Mouse (Mus musculus) erythroblast, adult 5-6 weeks (primary cell): Measurements from ENCODE around the gene Nell1. TPM values are rescaled to one million over a fixed set of nuclear protein-coding genes. Genes with fewer than 3 reads are reported as not detected.

Experiments
- ATAC-seq: replicated peaks from 2 replicates; pipeline ENCODE4 v1.8.0; 2016; ENCODE audit warnings: moderate number of reproducible peaks, mild to moderate bottlenecking, moderate TSS enrichment, inconsistent platforms; ENCODE audit not compliant: poor library complexity, low FRiP score, severe bottlenecking
- total RNA-seq, 2 experiments: library from RNA; stranded (forward) in 1 of 2; stranded (reverse) in 1 of 2; fragments of 150-400 nt in 1 of 2; fragments of 200-764, 138-1000 nt in 1 of 2; gene quantifications; 2 replicates each; pipeline versions ENCODE4 v1.2.3 to v1.2.4; 2015 to 2017; ENCODE audit warnings: low replicate concordance in 2 of 2

Nell1 gene
- total RNA-seq, 2 experiments from 2014 or later = not detected

GRCm38 (mm10) chr7:50482011-50482410 lies 507.3 kb downstream of the Nell1 start:
- no peak for ATAC-seq

- ATAC-seq = no peak
These were observed 510.6 kb downstream of the Nell1 start for GRCm38 (mm10) chr7:50485304-50485703.

- ATAC-seq = no peak
These were observed 512.3 kb downstream of the Nell1 start for GRCm38 (mm10) chr7:50486884-50487420.

- no peak for ATAC-seq
These were observed 526.9 kb downstream of the Nell1 start for GRCm38 (mm10) chr7:50501562-50501961.

- no peak for ATAC-seq
These were observed 532.4 kb downstream of the Nell1 start for GRCm38 (mm10) chr7:50507047-50507446.

GRCm38 (mm10) chr7:50514830-50515229 lies 540.2 kb downstream of the Nell1 start:
- no peak for ATAC-seq

- no peak for ATAC-seq
These were observed 542.0 kb downstream of the Nell1 start for GRCm38 (mm10) chr7:50516681-50517080.

GRCm38 (mm10) chr7:50543373-50543772 lies 568.7 kb downstream of the Nell1 start:
- no peak for ATAC-seq

- ATAC-seq = no peak
These were observed 574.9 kb downstream of the Nell1 start for GRCm38 (mm10) chr7:50549572-50549971.

- ATAC-seq = no peak
These were observed 576.8 kb downstream of the Nell1 start for GRCm38 (mm10) chr7:50551426-50551825.

- ATAC-seq = no peak
These were observed 588.0 kb downstream of the Nell1 start for GRCm38 (mm10) chr7:50562708-50563107.

GRCm38 (mm10) chr7:50573841-50574240 lies 599.2 kb downstream of the Nell1 start:
- ATAC-seq = no peak

- no peak for ATAC-seq
These were observed 614.2 kb downstream of the Nell1 start for GRCm38 (mm10) chr7:50588642-50589424.

GRCm38 (mm10) chr7:50598890-50599289 lies 624.2 kb downstream of the Nell1 start, which contains the start of gene 4933405O20Rik:
TSS of gene 4933405O20Rik (plus strand) at chr7:50599190.
- ATAC-seq = no peak

GRCm38 (mm10) chr7:50614101-50614500 lies 639.4 kb downstream of the Nell1 start:
- no peak for ATAC-seq

- ATAC-seq = no peak
These were observed 654.5 kb downstream of the Nell1 start for GRCm38 (mm10) chr7:50629186-50629585.

GRCm38 (mm10) chr7:50633147-50633546 lies 658.5 kb downstream of the Nell1 start:
- no peak for ATAC-seq

- no peak for ATAC-seq
These were observed 697.6 kb downstream of the Nell1 start for GRCm38 (mm10) chr7:50672266-50672665.

GRCm38 (mm10) chr7:50675444-50675843 lies 700.8 kb downstream of the Nell1 start:
- no peak for ATAC-seq

- no peak for ATAC-seq
These were observed 702.8 kb downstream of the Nell1 start for GRCm38 (mm10) chr7:50677511-50677910.

- no peak for ATAC-seq
These were observed 711.7 kb downstream of the Nell1 start for GRCm38 (mm10) chr7:50686337-50686736.
